Mouse (Mus musculus) midbrain, embryonic 14.5 days (tissue): ENCODE measurements around the gene 9130213A22Rik. TPM values are rescaled to one million over a fixed set of nuclear protein-coding genes. Genes with fewer than 3 reads are reported as not detected.
A peak's percentile ranks its signal among the peaks of the same experiment; 100 is the strongest.

Experiments used
- ATAC-seq: fragments of 200-750 bp; cut with Nextera tagmentation; 2 replicates; pipeline ENCODE4 v1.8.0; 2017; ENCODE audit warnings: moderate number of reproducible peaks, moderate library complexity; ENCODE audit not compliant: low FRiP score, low TSS enrichment
- DNase-seq: peaks from one replicate; pipeline ENCODE4 v3.0.0-alpha.2; 2015
- H3K27ac ChIP-seq: fragments of 300-500 bp; sonication (generic); replicated peaks from 2 replicates; pipeline ENCODE4 v1.5.1; 2014; ENCODE audit warnings: mild to moderate bottlenecking, low read depth, low read length, moderate library complexity
- H3K27me3 ChIP-seq: fragments of 300-500 bp; sonication (generic); 2 replicates; pipeline ENCODE4 v1.6.1; 2014; ENCODE audit warnings: low read length, control low read depth, mixed read lengths; ENCODE audit not compliant: control insufficient read depth, insufficient read depth
- H3K36me3 ChIP-seq: fragments of 300-500 bp; sonication (generic); 2 replicates; pipeline ENCODE4 v1.6.1; 2014; ENCODE audit warnings: low read length, control low read depth; ENCODE audit not compliant: control insufficient read depth, insufficient read depth
- H3K4me1 ChIP-seq: fragments of 300-500 bp; sonication (generic); 2 replicates; pipeline ENCODE4 v1.6.1; 2014; ENCODE audit warnings: mild to moderate bottlenecking, antibody characterized with exemption, low read length, control low read depth; ENCODE audit not compliant: control insufficient read depth, insufficient read depth
- H3K4me2 ChIP-seq: fragments of 300-500 bp; sonication (generic); 2 replicates; pipeline ENCODE4 v1.6.1; 2014; ENCODE audit warnings: mild to moderate bottlenecking, low read length, moderate library complexity
- H3K4me3 ChIP-seq: fragments of 300-500 bp; sonication (generic); replicated peaks from 2 replicates; pipeline ENCODE4 v1.5.1; 2014; ENCODE audit warnings: low read depth, low read length
- H3K9ac ChIP-seq: fragments of 300-500 bp; sonication (generic); replicated peaks from 2 replicates; pipeline ENCODE4 v1.6.1; 2014; ENCODE audit warnings: mild to moderate bottlenecking, low read length, moderate library complexity
- H3K9me3 ChIP-seq: fragments of 300-500 bp; sonication (generic); 2 replicates; pipeline ENCODE4 v1.6.1; 2016; ENCODE audit warnings: low read length, control low read depth, mixed read lengths; ENCODE audit not compliant: control insufficient read depth
- WGBS: fragments of 180-500 bp; shearing (Covaris S2); extraction: QIAGEN DNeasy Blood & Tissue Kit; methylation state at CpG from one replicate; pipeline ENCODE4 v1.1.7; 2014; 5-methylcytosine and 5-hydroxymethylcytosine counted together
- polyA plus RNA-seq: library from polyadenylated mRNA; unstranded; fragments of >200 nt; fragmentation: Nextera tagmentation; extraction: Ambion mirVana; gene quantifications from 2 replicates; pipeline ENCODE4 v1.2.1, GENCODE M21; 2014

The 9130213A22Rik gene
- polyA plus RNA-seq, 1 experiment from 2014 or later: 0.22 TPM

DNA sequence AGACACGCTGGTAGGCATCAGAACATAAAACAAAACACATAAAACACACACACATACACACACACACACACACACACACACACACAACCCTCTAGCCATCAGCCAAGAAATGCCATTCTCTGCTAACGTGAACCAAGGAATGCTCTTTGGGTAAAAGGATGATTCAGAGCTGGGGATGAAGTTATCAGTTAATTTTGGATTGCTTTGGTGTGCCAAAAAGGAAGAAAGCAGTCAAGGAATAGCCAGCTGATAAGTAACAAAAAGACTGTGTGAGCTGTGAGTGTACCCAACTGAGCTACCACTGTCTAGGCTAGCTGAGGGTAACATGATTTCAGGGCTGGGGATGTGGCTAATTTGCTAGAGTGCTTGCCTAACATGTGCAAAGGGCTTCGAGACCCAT, 8.4 kb downstream of the 9130213A22Rik start:
- Histone ChIP-seq H3K9me3 (no peaks in the 10 kb centered on the region), H3K9ac (no peak overlapping the region), H3K36me3 (peaks cover 6% of the 10 kb centered on the region; the same call in 1 of the 2 replicates), H3K4me2 (no peak overlapping the region), H3K27ac (no peak overlapping the region), H3K4me3 (no peak overlapping the region), H3K4me1 (peaks cover 10% of the 10 kb centered on the region), H3K27me3 (0 out of 2 replicates have a peak, but pooled peaks cover 4% of the 10 kb centered on the region)
- no peak for DNase-seq
- no peak for ATAC-seq
- 73% methylated on average over 3 of the region's 3 CpGs for WGBS

GRCm38 (mm10) chr11:69111865-69112264, 10.5 kb downstream of the 9130213A22Rik start:
- Histone ChIP-seq H3K4me3 (no peak overlapping the region), H3K27me3 (0 out of 2 replicates have a peak, but pooled peaks cover 4% of the 10 kb centered on the region), H3K27ac (no peak overlapping the region), H3K9ac (no peak overlapping the region), H3K9me3 (no peaks in the 10 kb centered on the region), H3K4me2 (peak overlapping the region; percentile 58; the same call in 1 of the 2 replicates), H3K4me1 (peaks cover 1% of the 10 kb centered on the region; the same call in 1 of the 2 replicates), H3K36me3 (peaks cover 26% of the 10 kb centered on the region)
- DNase-seq (no peak), ATAC-seq (no peak)
- WGBS: 72% methylated on average over 4 of the region's 4 CpGs

DNA sequence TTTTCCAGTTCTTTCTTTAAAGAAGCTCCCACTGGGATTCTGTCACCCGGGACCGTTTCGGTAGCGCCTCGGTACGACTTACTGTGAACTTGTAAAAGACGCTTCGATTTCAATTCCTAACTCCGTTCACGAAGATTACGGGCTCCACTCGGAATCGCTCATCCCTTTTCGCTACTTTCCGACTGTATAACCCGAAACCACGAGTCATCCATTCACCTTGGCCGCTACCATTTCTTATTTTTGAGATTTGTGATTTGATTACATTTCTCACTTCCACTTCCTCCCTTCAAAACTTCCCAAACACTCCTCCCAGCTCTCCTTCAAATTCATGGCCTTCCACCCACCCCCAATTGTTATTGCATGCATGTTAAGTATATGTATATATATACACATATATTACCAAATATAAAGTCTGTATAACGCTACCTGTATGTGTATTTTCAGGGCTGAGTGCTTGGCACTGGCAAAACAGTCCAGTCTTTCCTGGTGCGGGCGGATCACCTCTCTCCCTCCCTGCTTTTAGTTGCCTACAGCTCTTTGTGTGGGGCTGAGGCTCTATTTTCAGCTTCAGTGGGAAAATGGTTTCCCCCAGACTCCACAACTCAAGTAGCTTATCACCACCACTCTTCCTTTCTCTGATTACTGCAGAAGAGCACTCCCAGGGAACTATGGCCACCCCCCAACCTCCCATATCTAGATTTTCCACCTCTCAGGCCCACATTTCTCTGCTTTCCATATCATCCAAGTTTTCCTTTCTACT, 11.2 kb downstream of the 9130213A22Rik start:
- Histone ChIP-seq H3K36me3 (peaks cover 32% of the 10 kb centered on the region), H3K4me2 (peak overlapping the region; percentile 58), H3K27ac (no peak overlapping the region), H3K4me1 (no peaks in the 10 kb centered on the region), H3K4me3 (peak overlapping the region; percentile 38), H3K9ac (no peak overlapping the region), H3K9me3 (no peaks in the 10 kb centered on the region), H3K27me3 (0 out of 2 replicates have a peak, but pooled peaks cover 4% of the 10 kb centered on the region)
- 4% methylated on average over 21 of the region's 21 CpGs for WGBS
- DNase-seq (no peak), ATAC-seq (no peak)

GRCm38 (mm10) chr11:69110319-69111046, 11.9 kb downstream of the 9130213A22Rik start:
- Histone ChIP-seq H3K4me2 (peak overlapping the region; percentile 58), H3K27me3 (0 out of 2 replicates have a peak, but pooled peaks cover 4% of the 10 kb centered on the region), H3K36me3 (peaks cover 40% of the 10 kb centered on the region), H3K27ac (no peak overlapping the region), H3K9ac (0 out of 2 replicates have a peak overlapping the region, but pooled peaks have one; percentile 27), H3K9me3 (no peaks in the 10 kb centered on the region), H3K4me1 (no peaks in the 10 kb centered on the region), H3K4me3 (peak overlapping the region; percentile 38)
- ATAC-seq: peak; percentile 60; the same call in 1 of the 2 replicates
- under 1% methylated on average over 30 of the region's 30 CpGs for WGBS
- DNase-seq: peak; percentile 95

DNA sequence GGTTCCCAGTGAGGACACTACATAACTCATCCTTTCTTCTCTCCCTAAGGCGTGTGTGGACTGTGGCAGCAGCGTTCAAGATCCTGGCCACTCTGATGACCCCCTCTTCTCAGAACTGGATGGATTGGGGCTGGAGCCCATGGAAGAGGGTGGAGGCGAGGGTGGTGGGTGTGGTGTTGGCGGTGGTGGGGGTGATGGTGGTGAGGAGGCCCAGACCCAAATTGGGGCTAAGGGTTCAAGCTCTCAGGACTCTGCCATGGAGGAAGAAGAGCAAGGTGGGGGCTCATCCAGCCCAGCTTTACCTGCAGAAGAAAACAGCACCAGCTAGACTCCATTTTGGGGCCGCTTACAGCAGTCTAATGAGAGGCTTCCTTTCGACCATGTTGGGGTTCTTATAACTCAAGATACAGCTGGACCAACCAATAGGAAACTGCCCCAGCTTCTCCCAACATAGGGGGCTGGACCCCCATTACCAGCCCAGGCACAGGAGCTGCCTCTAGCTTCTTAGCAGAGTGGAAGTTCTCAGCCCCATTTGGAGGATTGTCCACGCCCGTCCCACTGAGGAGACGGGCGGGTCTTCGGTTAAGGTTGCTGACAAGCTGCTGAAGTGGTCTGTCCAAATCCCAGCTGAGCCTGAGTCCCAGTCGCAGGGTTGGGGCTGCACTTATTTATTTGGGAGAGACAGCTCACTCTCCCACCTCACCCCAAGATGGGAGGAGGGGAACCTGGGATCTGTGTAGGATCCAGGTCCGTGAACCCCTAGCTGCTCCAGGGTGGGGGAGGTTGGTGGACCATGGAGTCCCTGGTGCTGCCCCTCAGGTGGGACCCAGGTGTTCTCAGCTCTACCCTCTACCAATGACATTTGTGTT, 13.1 kb downstream of the 9130213A22Rik start:
- whole genome bisulfite sequencing: 85% methylated on average over 13 of the region's 13 CpGs
- Histone ChIP-seq H3K9me3 (no peaks in the 10 kb centered on the region), H3K36me3 (peaks cover 52% of the 10 kb centered on the region), H3K27me3 (no peaks in the 10 kb centered on the region), H3K9ac (no peak overlapping the region), H3K4me1 (no peaks in the 10 kb centered on the region), H3K4me2 (no peak overlapping the region), H3K4me3 (no peak overlapping the region), H3K27ac (no peak overlapping the region)
- DNase-seq (no peak), ATAC-seq (no peak; the same call in 1 of the 2 replicates)

- Histone ChIP-seq H3K9me3 (no peaks in the 10 kb centered on the region), H3K27ac (no peak overlapping the region), H3K36me3 (peaks cover 63% of the 10 kb centered on the region), H3K4me2 (no peak overlapping the region), H3K4me3 (no peak overlapping the region), H3K9ac (no peak overlapping the region), H3K27me3 (no peaks in the 10 kb centered on the region), H3K4me1 (no peaks in the 10 kb centered on the region)
- 92% methylated on average over 9 of the region's 9 CpGs for WGBS
- no peak for ATAC-seq
- no peak for DNase-seq
These were observed 14.2 kb downstream of the 9130213A22Rik start for GRCm38 (mm10) chr11:69108223-69108622.

DNA sequence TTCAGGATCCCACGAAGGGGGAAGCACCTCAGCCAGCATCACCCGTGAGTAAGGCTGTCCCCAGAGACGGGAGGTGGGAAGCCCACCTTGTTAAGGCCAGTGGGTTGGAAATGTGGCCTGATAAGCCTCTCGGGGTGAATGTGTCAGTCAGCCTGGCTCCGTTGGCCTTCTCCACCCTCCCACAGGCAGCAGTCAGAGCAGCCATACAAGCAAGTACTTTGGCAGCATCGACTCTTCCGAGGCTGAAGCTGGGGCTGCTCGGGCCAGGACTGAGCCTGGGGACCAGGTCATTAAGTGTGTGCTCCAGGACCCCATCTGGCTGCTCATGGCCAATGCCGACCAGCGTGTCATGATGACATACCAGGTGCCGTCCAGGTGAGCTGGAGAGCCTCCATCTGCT, 14.7 kb downstream of the 9130213A22Rik start:
- Histone ChIP-seq H3K36me3 (peaks cover 68% of the 10 kb centered on the region), H3K4me3 (no peak overlapping the region)

DNA sequence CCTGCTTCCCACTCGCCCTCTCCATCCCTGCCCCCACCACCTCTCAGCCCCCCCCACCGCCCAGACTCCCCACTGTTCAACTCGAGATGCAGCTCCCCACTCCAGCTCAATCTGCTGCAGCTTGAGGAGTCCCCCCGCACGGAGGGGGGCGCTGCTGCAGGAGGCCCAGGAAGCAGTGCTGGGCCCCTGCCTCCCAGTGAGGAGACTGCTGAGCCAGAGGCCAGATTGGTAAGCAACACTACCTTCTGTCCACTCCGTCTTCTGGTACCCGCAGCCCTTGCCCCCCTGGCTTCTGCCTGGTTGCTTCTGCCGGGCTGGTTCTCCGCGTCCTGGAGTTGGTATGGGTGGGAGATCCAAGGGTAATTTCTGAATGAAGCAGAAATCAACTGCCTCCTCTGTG, 15.5 kb downstream of the 9130213A22Rik start:
- no peaks in the 10 kb centered on the region for H3K9me3 ChIP-seq
- H3K9ac ChIP-seq: no peak overlapping the region
- H3K36me3 ChIP-seq: peaks cover 76% of the 10 kb centered on the region
- ATAC-seq: no peak
- 80% methylated on average over 11 of the region's 11 CpGs for WGBS
- H3K27ac ChIP-seq: no peak overlapping the region
- no peaks in the 10 kb centered on the region for H3K27me3 ChIP-seq
- H3K4me2 ChIP-seq: no peak overlapping the region
- H3K4me3 ChIP-seq: no peak overlapping the region
- no peak for DNase-seq
- H3K4me1 ChIP-seq: no peaks in the 10 kb centered on the region

More for the DNA sequence above, 14.7 kb downstream of the 9130213A22Rik start:
- Histone ChIP-seq H3K9me3 (no peaks in the 10 kb centered on the region), H3K4me1 (no peaks in the 10 kb centered on the region), H3K4me2 (no peak overlapping the region), H3K9ac (no peak overlapping the region), H3K27ac (no peak overlapping the region), H3K27me3 (no peaks in the 10 kb centered on the region)
- no peak for DNase-seq
- ATAC-seq: no peak
- 90% methylated on average over 11 of the region's 11 CpGs for WGBS
